Mouse (Mus musculus) neural tube, embryonic 15.5 days (tissue): ENCODE measurements at regions not wholly inside any gene's neighbourhood (a gene's known extent, or its start where the extent isn't known, plus 50 kb on each side); places are given as distances from the start of the nearest gene placed in this dataset.

Experiments used
- ATAC-seq: fragments of 200-750 bp; cut with Nextera tagmentation; 2 replicates; pipeline ENCODE4 v1.8.0; 2017; ENCODE audit warnings: mild to moderate bottlenecking, moderate TSS enrichment, moderate library complexity; ENCODE audit not compliant: low FRiP score
- H3K27ac ChIP-seq: fragments of 300-500 bp; sonication (generic); replicated peaks from 2 replicates; pipeline ENCODE4 v1.5.1; 2015; ENCODE audit warnings: mild to moderate bottlenecking, inconsistent platforms
- H3K27me3 ChIP-seq: fragments of 300-500 bp; sonication (generic); replicated peaks from 2 replicates; pipeline ENCODE4 v1.6.1; 2015; ENCODE audit warnings: inconsistent platforms
- H3K36me3 ChIP-seq: fragments of 300-500 bp; sonication (generic); 2 replicates; pipeline ENCODE4 v1.6.1; 2015; ENCODE audit warnings: inconsistent platforms
- H3K4me1 ChIP-seq: fragments of 300-500 bp; sonication (generic); 2 replicates; pipeline ENCODE4 v1.6.1; 2015; ENCODE audit warnings: inconsistent platforms
- H3K4me2 ChIP-seq: fragments of 300-500 bp; sonication (generic); 2 replicates; pipeline ENCODE4 v1.6.1; 2015; ENCODE audit warnings: inconsistent platforms, mild to moderate bottlenecking, moderate library complexity
- H3K4me3 ChIP-seq: fragments of 300-500 bp; sonication (generic); replicated peaks from 2 replicates; pipeline ENCODE4 v1.5.1; 2015; ENCODE audit warnings: mild to moderate bottlenecking, inconsistent platforms
- H3K9ac ChIP-seq: fragments of 300-500 bp; sonication (generic); replicated peaks from 2 replicates; pipeline ENCODE4 v1.6.1; 2015; ENCODE audit warnings: mild to moderate bottlenecking, inconsistent platforms
- H3K9me3 ChIP-seq: fragments of 300-500 bp; sonication (generic); replicated peaks from 2 replicates; pipeline ENCODE4 v1.6.1; 2016; ENCODE audit warnings: inconsistent platforms
- WGBS: fragments of 180-500 bp; shearing (Covaris S2); methylation state at CpG from one replicate; pipeline ENCODE4 v1.1.7; 2015; ENCODE audit warnings: mixed read lengths; 5-methylcytosine and 5-hydroxymethylcytosine counted together

- 64% methylated on average over 9 of the region's 9 CpGs for WGBS
- Histone ChIP-seq H3K27ac (no peak overlapping the region), H3K4me2 (no peak overlapping the region), H3K27me3 (no peaks in the 10 kb centered on the region), H3K9me3 (no peaks in the 10 kb centered on the region), H3K36me3 (no peaks in the 10 kb centered on the region), H3K4me3 (no peak overlapping the region), H3K4me1 (no peaks in the 10 kb centered on the region), H3K9ac (no peak overlapping the region)
- no peak for ATAC-seq
These were observed 77.1 kb downstream of the Csl start for GRCm38 (mm10) chr10:99682350-99682749.

GRCm38 (mm10) chr10:99683310-99683709 lies 76.1 kb downstream of the Csl start:
- H3K9me3 ChIP-seq, result no peaks in the 10 kb centered on the region
- no peak for ATAC-seq
- no peaks in the 10 kb centered on the region for H3K4me1 ChIP-seq
- no peaks in the 10 kb centered on the region for H3K36me3 ChIP-seq
- H3K27ac ChIP-seq, result no peak overlapping the region
- no peak overlapping the region for H3K9ac ChIP-seq
- H3K27me3 ChIP-seq, result no peaks in the 10 kb centered on the region
- WGBS, result 7% methylated on average over 3 of the region's 3 CpGs
- H3K4me2 ChIP-seq, result no peak overlapping the region
- no peak overlapping the region for H3K4me3 ChIP-seq

- Histone ChIP-seq H3K4me2 (no peak overlapping the region), H3K36me3 (no peaks in the 10 kb centered on the region), H3K9me3 (no peaks in the 10 kb centered on the region), H3K27me3 (no peaks in the 10 kb centered on the region), H3K4me3 (no peak overlapping the region), H3K27ac (no peak overlapping the region), H3K9ac (no peak overlapping the region), H3K4me1 (no peaks in the 10 kb centered on the region)
- no peak for ATAC-seq
- WGBS, result 19% methylated on average over 5 of the region's 5 CpGs
These were observed 73.5 kb downstream of the Csl start for GRCm38 (mm10) chr10:99685911-99686310.

GRCm38 (mm10) chr10:99687011-99687410 lies 72.4 kb downstream of the Csl start:
- no peak overlapping the region for H3K4me2 ChIP-seq
- no peak overlapping the region for H3K9ac ChIP-seq
- no peak overlapping the region for H3K4me3 ChIP-seq
- 64% methylated on average over 4 of the region's 4 CpGs for whole genome bisulfite sequencing
- no peaks in the 10 kb centered on the region for H3K4me1 ChIP-seq
- H3K36me3 ChIP-seq, result no peaks in the 10 kb centered on the region
- ATAC-seq, result no peak
- H3K27me3 ChIP-seq, result no peaks in the 10 kb centered on the region
- H3K9me3 ChIP-seq, result no peaks in the 10 kb centered on the region
- no peak overlapping the region for H3K27ac ChIP-seq

GRCm38 (mm10) chr10:99697696-99698095 lies 61.8 kb downstream of the Csl start:
- no peak overlapping the region for H3K4me3 ChIP-seq
- 37% methylated on average over 8 of the region's 8 CpGs for WGBS
- H3K9me3 ChIP-seq, result no peaks in the 10 kb centered on the region
- H3K4me1 ChIP-seq, result no peaks in the 10 kb centered on the region
- no peak overlapping the region for H3K9ac ChIP-seq
- H3K36me3 ChIP-seq, result no peaks in the 10 kb centered on the region
- no peak overlapping the region for H3K27ac ChIP-seq
- no peak for ATAC-seq
- no peaks in the 10 kb centered on the region for H3K27me3 ChIP-seq
- H3K4me2 ChIP-seq, result no peak overlapping the region

GRCm38 (mm10) chr10:99699498-99699897 lies 60.0 kb downstream of the Csl start:
- no peak overlapping the region for H3K27ac ChIP-seq
- H3K27me3 ChIP-seq, result no peaks in the 10 kb centered on the region
- no peaks in the 10 kb centered on the region for H3K4me1 ChIP-seq
- WGBS, result 47% methylated on average over 3 of the region's 3 CpGs
- no peaks in the 10 kb centered on the region for H3K36me3 ChIP-seq
- no peak overlapping the region for H3K4me2 ChIP-seq
- no peak overlapping the region for H3K9ac ChIP-seq
- H3K9me3 ChIP-seq, result no peaks in the 10 kb centered on the region
- ATAC-seq, result no peak
- H3K4me3 ChIP-seq, result no peak overlapping the region

- Histone ChIP-seq H3K9me3 (no peaks in the 10 kb centered on the region), H3K27ac (no peak overlapping the region), H3K4me1 (no peaks in the 10 kb centered on the region), H3K36me3 (no peaks in the 10 kb centered on the region), H3K4me3 (no peak overlapping the region), H3K27me3 (no peaks in the 10 kb centered on the region), H3K4me2 (no peak overlapping the region), H3K9ac (no peak overlapping the region)
- WGBS, result 26% methylated on average over 2 of the region's 2 CpGs
- no peak for ATAC-seq
These were observed 59.2 kb downstream of the Csl start for GRCm38 (mm10) chr10:99700052-99700777.
